Mouse (Mus musculus): ENCODE measurements at regions not wholly inside any gene's neighbourhood (a gene's known extent, or its start where the extent isn't known, plus 50 kb on each side); places are given as distances from the start of the nearest gene placed in this dataset.
A peak's percentile ranks its signal among the peaks of the same experiment; 100 is the strongest.

DNA sequence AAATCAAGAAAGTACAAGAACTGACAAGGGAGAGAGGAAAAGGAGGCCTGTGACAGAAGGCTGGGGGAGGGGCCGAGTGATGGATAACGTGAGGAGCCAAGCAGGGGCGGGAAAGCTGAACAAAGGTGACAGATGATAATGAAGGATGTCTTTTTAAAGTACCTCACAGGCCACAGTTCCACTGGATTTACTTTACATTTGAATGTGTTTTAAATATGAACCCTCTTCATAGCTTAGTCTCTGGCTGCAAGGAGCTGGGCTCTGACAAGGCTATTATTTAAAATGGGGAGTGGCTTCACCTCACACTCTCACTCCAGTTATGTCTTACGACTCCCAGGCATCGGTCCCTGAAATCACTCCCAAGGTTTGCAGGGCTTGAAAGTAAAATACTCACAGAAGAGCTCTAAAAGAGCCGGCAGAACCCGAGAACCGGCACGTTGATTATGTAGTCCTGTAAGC lies 190.6 kb upstream of the Dnajc24 start:
- H3K27me3 ChIP-seq = peaks cover 10% of the 10 kb centered on the region
- ATAC-seq = peak; percentile 59
- H3K9ac ChIP-seq (replicated peaks) = peak overlapping the region; percentile 54
- under 1% methylated on average over 9 of the region's 9 CpGs for WGBS
- no peaks in the 10 kb centered on the region for H3K9me3 ChIP-seq
- H3K27ac ChIP-seq = peak overlapping the region; percentile 80
- H3K4me2 ChIP-seq (replicated peaks) = peak overlapping the region; percentile 64
- H3K36me3 ChIP-seq = no peaks in the 10 kb centered on the region
- peaks cover 34% of the 10 kb centered on the region for H3K4me1 ChIP-seq (replicated peaks)
- peak overlapping the region; percentile 40 for H3K4me3 ChIP-seq (replicated peaks)

DNA sequence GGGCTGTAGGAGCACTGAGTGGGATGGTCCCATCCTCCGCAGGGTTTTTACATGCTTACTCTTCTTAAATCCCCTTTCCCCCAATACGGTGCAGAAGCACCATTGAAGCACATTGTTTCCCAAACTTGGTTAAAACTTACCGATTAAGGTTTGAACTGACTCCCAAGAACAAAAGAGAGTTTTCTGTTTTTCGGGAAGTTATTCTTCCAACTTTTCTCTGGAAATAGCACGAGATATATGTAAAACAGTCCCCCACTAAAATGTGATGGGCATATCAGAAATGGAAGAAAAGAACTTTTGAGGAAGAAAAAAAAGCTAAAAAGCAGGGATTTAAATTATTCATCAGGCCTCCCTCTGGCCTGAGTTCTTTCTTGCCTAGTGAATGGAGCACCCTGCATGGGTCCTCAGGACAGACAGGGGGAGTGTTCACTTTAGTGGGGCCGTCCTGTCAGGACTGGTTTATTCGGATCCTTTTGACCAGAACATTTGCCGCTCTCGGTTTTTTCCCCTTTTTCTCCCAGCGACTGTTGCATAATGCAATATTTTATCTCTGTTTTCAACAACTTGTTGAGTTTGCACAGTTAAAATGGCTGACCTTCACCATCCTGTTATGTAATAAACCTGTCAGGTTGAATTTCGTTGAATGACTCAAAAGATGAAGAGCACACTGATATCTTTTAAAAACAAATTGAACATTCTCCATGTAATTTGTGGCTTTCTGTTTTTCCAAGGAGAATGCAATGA lies 187.4 kb upstream of the Dnajc24 start:
- H3K4me1 ChIP-seq (replicated peaks) = peaks cover 32% of the 10 kb centered on the region
- H3K9me3 ChIP-seq = no peaks in the 10 kb centered on the region
- H3K27ac ChIP-seq = no peak overlapping the region
- H3K36me3 ChIP-seq = no peaks in the 10 kb centered on the region
- H3K4me2 ChIP-seq (replicated peaks) = no peak overlapping the region
- peak; percentile 59; the same call in 1 of the 2 replicates for ATAC-seq
- H3K4me3 ChIP-seq (replicated peaks) = no peak overlapping the region
- 9% methylated on average over 11 of the region's 11 CpGs for WGBS
- H3K27me3 ChIP-seq = peaks cover 10% of the 10 kb centered on the region; the same call in 1 of the 2 replicates
- no peak overlapping the region for H3K9ac ChIP-seq (replicated peaks)

DNA sequence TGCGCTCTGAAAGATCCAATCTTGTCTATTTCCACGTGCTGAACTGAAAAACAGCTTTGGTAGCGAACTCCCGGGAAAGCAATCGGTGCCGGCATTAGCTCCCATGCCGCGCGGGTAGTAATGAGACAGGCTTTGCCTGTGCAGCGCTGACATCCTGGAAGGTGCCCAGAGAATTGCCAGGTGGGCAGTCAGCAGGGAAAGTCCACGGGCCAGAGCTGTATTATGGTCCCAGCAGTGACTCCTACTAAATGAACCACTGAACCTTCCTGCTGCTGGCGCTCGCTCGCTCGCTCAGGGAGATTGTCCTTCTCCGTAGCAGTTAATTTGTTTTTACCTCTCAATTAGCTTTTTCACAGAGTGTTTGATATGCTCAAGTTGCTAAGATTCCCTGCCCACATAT lies 180.3 kb upstream of the Dnajc24 start:
- no peak overlapping the region for H3K27ac ChIP-seq
- WGBS = 69% methylated on average over 16 of the region's 16 CpGs
- peak; percentile 58; the same call in 1 of the 2 replicates for ATAC-seq

DNA sequence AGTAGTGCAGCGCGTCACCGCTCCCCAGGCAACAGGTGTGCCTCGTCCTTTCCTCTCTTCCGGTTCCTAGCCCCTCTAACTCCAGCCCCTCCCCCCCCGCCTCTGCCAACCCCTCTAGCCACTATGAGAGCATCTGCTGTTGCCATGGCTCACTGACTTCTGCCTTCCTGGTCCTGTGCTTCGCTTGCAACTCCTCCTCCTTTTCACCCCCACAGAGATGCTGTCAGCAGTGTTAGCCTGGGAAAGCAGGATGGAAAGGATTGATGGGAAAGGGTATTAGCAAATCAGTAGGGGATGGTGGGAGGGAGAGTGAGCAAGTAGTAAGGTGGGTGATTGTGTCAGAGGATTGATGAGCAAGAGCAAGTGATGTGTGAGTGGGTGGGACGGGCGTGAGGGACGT lies 178.7 kb upstream of the Dnajc24 start:
- ATAC-seq = peak; percentile 84
- Histone ChIP-seq H3K4me2 (replicated peaks) (peak overlapping the region; percentile 43), H3K4me1 (replicated peaks) (no peaks in the 10 kb centered on the region), H3K4me3 (replicated peaks) (peak overlapping the region; percentile 26), H3K27ac (no peak overlapping the region), H3K9me3 (no peaks in the 10 kb centered on the region), H3K27me3 (no peaks in the 10 kb centered on the region), H3K36me3 (no peaks in the 10 kb centered on the region), H3K9ac (replicated peaks) (no peak overlapping the region)
- WGBS = 6% methylated on average over 9 of the region's 10 CpGs

More for the DNA sequence above, 180.3 kb upstream of the Dnajc24 start:
- Histone ChIP-seq H3K4me1 (replicated peaks) (no peaks in the 10 kb centered on the region), H3K4me2 (replicated peaks) (no peak overlapping the region), H3K9ac (replicated peaks) (no peak overlapping the region), H3K27me3 (0 out of 2 replicates have a peak, but pooled peaks cover 4% of the 10 kb centered on the region), H3K4me3 (replicated peaks) (no peak overlapping the region), H3K36me3 (no peaks in the 10 kb centered on the region), H3K9me3 (no peaks in the 10 kb centered on the region)

DNA sequence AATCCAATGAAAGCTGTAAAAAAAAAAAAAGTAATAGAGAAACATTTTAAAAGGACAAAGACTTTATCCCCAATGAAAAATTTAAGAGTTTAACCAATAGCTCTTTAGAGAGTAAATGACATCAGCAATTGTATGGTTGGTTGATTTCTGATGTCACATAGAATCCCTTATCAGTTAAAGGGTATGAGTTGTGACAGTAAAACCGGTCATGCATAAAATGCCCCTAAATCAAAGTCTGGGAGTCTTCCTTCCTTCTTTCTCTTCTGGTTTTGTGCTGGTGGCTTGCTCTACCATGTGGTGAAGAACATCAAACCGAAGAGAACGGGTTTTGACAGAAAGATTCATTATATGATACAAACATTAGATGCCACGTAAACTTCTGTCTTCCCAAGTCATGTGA lies 159.3 kb upstream of the Dnajc24 start:
- H3K4me1 ChIP-seq (replicated peaks) = no peaks in the 10 kb centered on the region
- WGBS = 80% methylated on average over 4 of the region's 4 CpGs
- H3K9ac ChIP-seq (replicated peaks) = no peak overlapping the region
- H3K36me3 ChIP-seq = no peaks in the 10 kb centered on the region
- ATAC-seq = no peak
- no peaks in the 10 kb centered on the region for H3K27me3 ChIP-seq
- no peaks in the 10 kb centered on the region for H3K9me3 ChIP-seq
- no peak overlapping the region for H3K4me2 ChIP-seq (replicated peaks)
- H3K27ac ChIP-seq = no peak overlapping the region
- H3K4me3 ChIP-seq (replicated peaks) = no peak overlapping the region

DNA sequence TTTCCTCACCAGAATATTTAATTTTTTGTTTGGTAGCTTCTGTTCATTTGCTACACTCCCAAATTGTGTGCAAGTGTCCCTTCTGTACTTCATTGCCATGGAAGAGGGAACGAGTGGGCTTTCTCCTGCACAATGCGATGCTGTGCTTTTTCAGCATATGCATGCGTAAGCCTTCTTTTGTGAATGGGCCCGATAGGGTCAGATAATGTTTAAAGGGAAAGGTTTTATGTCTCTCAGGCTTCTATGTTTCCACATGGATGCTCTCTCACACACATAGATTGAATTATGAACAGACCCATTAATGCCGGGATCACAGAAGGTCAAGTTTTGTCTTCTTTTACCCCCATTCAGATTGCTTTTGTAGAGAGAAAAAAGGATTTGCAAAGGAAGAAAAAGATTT lies 158.5 kb upstream of the Dnajc24 start:
- no peaks in the 10 kb centered on the region for H3K4me1 ChIP-seq (replicated peaks)
- no peak for ATAC-seq
- H3K27me3 ChIP-seq = no peaks in the 10 kb centered on the region
- 39% methylated on average over 5 of the region's 5 CpGs for WGBS
- H3K4me2 ChIP-seq (replicated peaks) = no peak overlapping the region
- H3K9me3 ChIP-seq = no peaks in the 10 kb centered on the region
- H3K9ac ChIP-seq (replicated peaks) = no peak overlapping the region
- H3K4me3 ChIP-seq (replicated peaks) = no peak overlapping the region
- H3K36me3 ChIP-seq = no peaks in the 10 kb centered on the region
- H3K27ac ChIP-seq = no peak overlapping the region

DNA sequence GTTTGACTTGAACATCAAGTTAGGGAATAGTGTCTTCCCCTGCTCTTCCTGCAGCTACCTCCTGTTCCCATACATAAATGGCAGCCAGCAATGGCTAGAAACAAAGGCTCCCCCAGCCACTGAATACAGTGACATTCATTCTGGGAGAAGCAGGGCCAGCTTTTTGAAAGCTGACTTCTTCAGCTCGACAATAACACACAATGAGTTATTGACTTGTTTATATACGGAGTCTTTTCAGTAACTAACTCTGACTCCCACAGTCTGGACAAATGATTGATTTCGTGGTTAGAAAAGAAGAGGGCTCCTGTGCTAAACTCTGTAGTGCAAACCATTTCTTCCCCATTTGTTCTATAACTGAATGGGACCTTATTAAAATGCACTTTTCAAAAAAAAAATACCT lies 146.4 kb upstream of the Dnajc24 start:
- H3K4me1 ChIP-seq (replicated peaks) = no peaks in the 10 kb centered on the region
- WGBS = 32% methylated on average over 3 of the region's 3 CpGs
- H3K27ac ChIP-seq = no peak overlapping the region
- no peak for ATAC-seq
- no peaks in the 10 kb centered on the region for H3K9me3 ChIP-seq
- H3K9ac ChIP-seq (replicated peaks) = no peak overlapping the region
- no peaks in the 10 kb centered on the region for H3K36me3 ChIP-seq
- no peak overlapping the region for H3K4me3 ChIP-seq (replicated peaks)
- no peak overlapping the region for H3K4me2 ChIP-seq (replicated peaks)
- no peaks in the 10 kb centered on the region for H3K27me3 ChIP-seq

DNA sequence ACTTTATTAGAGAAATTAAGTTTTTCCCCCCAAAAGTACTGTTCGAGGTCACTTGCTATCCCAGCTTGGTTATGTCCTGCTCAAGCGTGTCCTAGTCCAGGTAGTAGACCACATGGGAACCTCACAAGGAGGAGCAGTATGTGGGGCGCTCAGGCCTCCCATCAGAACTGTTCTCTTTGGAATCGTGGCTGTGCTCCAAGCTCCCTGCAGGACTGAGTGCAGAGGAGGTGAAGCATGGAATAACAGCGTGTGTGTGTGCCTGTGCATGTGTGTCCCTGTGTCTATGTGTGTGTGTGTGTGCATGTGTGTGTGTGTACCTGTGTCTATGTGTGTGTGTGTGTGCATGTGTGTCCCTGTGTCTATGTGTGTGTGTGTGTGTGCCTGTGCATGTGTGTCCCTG lies 137.6 kb upstream of the Dnajc24 start:
- 90% methylated on average over 5 of the region's 5 CpGs for WGBS
- Histone ChIP-seq H3K9me3 (no peaks in the 10 kb centered on the region), H3K4me1 (replicated peaks) (0 out of 2 replicates have a peak, but pooled peaks cover 2% of the 10 kb centered on the region), H3K4me2 (replicated peaks) (no peak overlapping the region), H3K27me3 (no peaks in the 10 kb centered on the region), H3K9ac (replicated peaks) (no peak overlapping the region), H3K36me3 (no peaks in the 10 kb centered on the region), H3K4me3 (replicated peaks) (no peak overlapping the region), H3K27ac (no peak overlapping the region)
- no peak for ATAC-seq

DNA sequence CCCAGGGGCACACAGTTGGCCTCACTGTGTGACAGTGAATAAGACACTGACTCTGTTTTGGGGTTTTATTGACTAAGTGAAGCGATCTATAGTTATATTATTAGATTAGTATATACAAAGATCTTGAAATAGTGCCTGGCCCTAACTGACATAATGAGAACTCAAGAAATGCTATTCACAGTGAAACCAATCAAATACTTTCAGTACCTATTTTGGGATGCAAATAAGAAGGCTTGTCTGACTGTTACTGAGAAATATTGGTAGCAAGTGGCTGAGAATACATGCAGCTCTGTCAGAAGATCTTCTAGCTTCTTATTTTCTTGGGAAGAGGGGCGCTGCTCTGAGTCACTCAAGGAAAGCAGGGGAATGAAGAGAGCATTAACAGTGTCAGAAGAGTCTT lies 97.7 kb upstream of the Dnajc24 start:
- Histone ChIP-seq H3K27ac (no peak overlapping the region), H3K4me2 (replicated peaks) (no peak overlapping the region), H3K27me3 (no peaks in the 10 kb centered on the region), H3K9me3 (no peaks in the 10 kb centered on the region), H3K4me3 (replicated peaks) (no peak overlapping the region), H3K36me3 (no peaks in the 10 kb centered on the region), H3K4me1 (replicated peaks) (no peaks in the 10 kb centered on the region), H3K9ac (replicated peaks) (no peak overlapping the region)
- WGBS = 89% methylated on average over 2 of the region's 2 CpGs
- no peak for ATAC-seq

DNA sequence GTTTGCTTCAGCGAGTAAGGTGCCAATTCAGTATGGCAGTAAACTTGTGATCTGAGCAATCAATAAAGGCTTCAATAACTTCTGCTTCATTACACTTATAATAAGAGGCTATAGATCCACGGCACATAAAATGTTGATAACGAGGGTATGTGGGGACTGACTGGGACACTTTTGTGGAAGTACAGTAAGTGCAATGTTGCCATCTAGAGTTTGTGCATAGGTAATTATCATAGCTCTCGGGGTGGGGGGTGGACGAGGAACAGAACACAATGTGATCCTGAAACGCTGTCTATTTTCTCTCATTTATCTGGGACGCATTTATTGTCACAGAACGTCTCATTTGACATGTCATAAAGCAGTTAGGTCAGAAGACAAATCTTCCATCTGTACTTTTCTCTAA lies 82.8 kb upstream of the Dnajc24 start:
- no peaks in the 10 kb centered on the region for H3K9me3 ChIP-seq
- H3K4me2 ChIP-seq (replicated peaks) = no peak overlapping the region
- no peak overlapping the region for H3K4me3 ChIP-seq (replicated peaks)
- no peaks in the 10 kb centered on the region for H3K36me3 ChIP-seq
- H3K27me3 ChIP-seq = no peaks in the 10 kb centered on the region; the same call in 1 of the 2 replicates
- no peak for ATAC-seq
- no peak overlapping the region for H3K27ac ChIP-seq
- 36% methylated on average over 8 of the region's 8 CpGs for WGBS
- H3K4me1 ChIP-seq (replicated peaks) = peaks cover 15% of the 10 kb centered on the region
- H3K9ac ChIP-seq (replicated peaks) = no peak overlapping the region

DNA sequence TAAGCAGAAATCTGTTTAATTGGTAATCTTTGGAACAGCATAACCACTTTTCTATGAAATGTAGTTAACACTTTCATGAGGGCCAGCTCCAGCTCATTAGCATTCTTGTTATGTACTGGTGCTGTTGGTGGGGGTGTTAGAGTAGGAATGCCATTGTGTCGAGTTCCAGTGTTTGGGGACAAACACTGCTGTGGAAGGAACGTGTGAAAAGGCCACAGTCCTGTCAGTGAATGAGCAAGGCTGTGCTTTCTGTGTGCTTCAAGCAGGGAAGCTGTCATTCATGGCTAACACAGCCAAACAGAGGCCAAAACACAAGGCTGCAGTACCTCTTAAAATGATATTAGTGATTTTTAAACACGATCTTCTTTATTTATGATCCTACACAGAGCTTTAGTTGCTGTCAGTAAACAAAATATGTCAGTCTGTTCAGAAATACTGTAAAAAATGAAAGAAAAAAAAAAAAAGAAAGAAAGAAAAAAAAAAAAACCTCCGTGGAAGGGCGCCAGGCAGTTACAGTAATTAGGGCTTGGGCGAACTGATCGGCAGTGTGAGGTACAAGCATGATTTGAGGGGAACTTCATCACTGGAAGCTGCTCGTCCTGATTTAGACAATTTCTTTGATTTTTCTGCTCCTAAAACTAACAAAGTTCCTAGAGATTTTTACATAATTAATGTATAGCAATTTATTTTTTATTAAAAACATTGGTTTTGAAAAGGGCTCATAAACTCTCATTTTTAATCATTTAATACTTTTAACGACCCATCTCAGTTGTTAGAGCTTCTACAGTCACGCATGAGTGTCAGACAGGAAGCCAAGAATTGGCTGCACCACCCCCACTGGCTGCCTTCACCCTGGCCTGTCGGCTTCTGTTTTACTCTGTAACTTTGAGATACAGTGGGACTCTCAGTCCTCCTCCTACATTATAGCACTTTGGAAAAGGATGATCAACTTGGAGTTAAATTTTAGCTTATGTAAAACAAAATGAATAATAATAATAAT lies 80.8 kb upstream of the Dnajc24 start:
- peak overlapping the region; percentile 60 for H3K27ac ChIP-seq

DNA sequence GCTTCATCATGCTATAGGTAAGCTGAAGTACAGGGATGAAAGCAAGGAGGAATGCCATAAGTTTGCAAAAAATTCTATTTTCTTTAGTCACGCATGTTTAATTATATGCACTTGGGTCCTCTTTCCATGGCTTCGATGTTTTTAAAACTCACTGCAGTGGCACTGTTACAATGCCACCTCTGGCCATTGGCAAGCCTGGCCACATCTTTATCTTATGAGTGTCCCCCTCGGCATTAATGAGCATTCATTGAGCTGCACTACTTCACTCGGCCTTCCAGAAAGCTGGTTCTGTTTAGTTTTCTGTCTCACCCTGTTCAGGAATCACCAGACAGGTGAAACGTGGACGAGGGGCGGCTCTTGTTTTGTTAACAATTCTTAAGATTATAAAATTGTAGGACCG lies 79.7 kb upstream of the Dnajc24 start:
- no peak overlapping the region for H3K9ac ChIP-seq (replicated peaks)
- H3K27me3 ChIP-seq = peaks cover 4% of the 10 kb centered on the region
- H3K4me1 ChIP-seq (replicated peaks) = peaks cover 27% of the 10 kb centered on the region
- WGBS = 36% methylated on average over 8 of the region's 8 CpGs
- ATAC-seq = no peak
- H3K4me2 ChIP-seq (replicated peaks) = no peak overlapping the region
- no peaks in the 10 kb centered on the region for H3K9me3 ChIP-seq
- no peak overlapping the region for H3K4me3 ChIP-seq (replicated peaks)
- H3K27ac ChIP-seq = 0 out of 2 replicates have a peak overlapping the region, but pooled peaks have one; percentile 7
- no peaks in the 10 kb centered on the region for H3K36me3 ChIP-seq

More for the DNA sequence above, 80.8 kb upstream of the Dnajc24 start:
- 0 out of 2 replicates have a peak overlapping the region, but pooled peaks have one; percentile 16 for H3K9ac ChIP-seq (replicated peaks)
- H3K27me3 ChIP-seq = peaks cover 3% of the 10 kb centered on the region; the same call in 1 of the 2 replicates
- H3K4me3 ChIP-seq (replicated peaks) = no peak overlapping the region
- no peaks in the 10 kb centered on the region for H3K36me3 ChIP-seq
- peaks cover 21% of the 10 kb centered on the region for H3K4me1 ChIP-seq (replicated peaks)
- WGBS = 5% methylated on average over 11 of the region's 11 CpGs
- peak overlapping the region; percentile 20; the same call in 1 of the 2 replicates for H3K4me2 ChIP-seq (replicated peaks)
- no peaks in the 10 kb centered on the region for H3K9me3 ChIP-seq
- ATAC-seq = peak; percentile 89
